Mouse (Mus musculus) forebrain, embryonic 10.5 days (tissue): ENCODE measurements around the gene Lce3e. TPM values are rescaled to one million over a fixed set of nuclear protein-coding genes. Genes with fewer than 3 reads are reported as not detected.
A peak's percentile ranks its signal among the peaks of the same experiment; 100 is the strongest.

Experiments
- DNase-seq: peaks from one replicate; pipeline ENCODE4 v3.0.0-alpha.2; 2017; ENCODE audit warnings: low spot score; ENCODE audit errors: extremely low spot score
- H3K27ac ChIP-seq: fragments of 300-500 bp; sonication (generic); 2 replicates; pipeline ENCODE4 v1.5.1; 2016; ENCODE audit warnings: mild to moderate bottlenecking
- H3K27me3 ChIP-seq: fragments of 300-500 bp; sonication (generic); 2 replicates; pipeline ENCODE4 v1.6.1; 2016; ENCODE audit warnings: mild to moderate bottlenecking; ENCODE audit not compliant: poor library complexity, severe bottlenecking
- H3K36me3 ChIP-seq: fragments of 300-500 bp; sonication (generic); replicated peaks from 2 replicates; pipeline ENCODE4 v1.6.1; 2016; ENCODE audit warnings: mild to moderate bottlenecking, moderate library complexity
- H3K4me1 ChIP-seq: fragments of 300-500 bp; sonication (generic); 2 replicates; pipeline ENCODE4 v1.6.1; 2016
- H3K4me3 ChIP-seq: fragments of 300-500 bp; sonication (generic); 2 replicates; pipeline ENCODE4 v1.5.1; 2016; ENCODE audit warnings: mild to moderate bottlenecking, moderate library complexity
- H3K9me3 ChIP-seq: fragments of 300-500 bp; sonication (generic); 2 replicates; pipeline ENCODE4 v1.6.1; 2016; ENCODE audit warnings: mild to moderate bottlenecking, moderate library complexity
- WGBS: fragments of 180-500 bp; shearing (Covaris S2); methylation state at CpG from one replicate; pipeline ENCODE4 v1.1.7; 2016; 5-methylcytosine and 5-hydroxymethylcytosine counted together
- polyA plus RNA-seq: library from polyadenylated mRNA; unstranded; fragments of >200 nt; fragmentation: Nextera tagmentation; extraction: Ambion mirVana; gene quantifications from 2 replicates; pipeline ENCODE4 v1.2.1, GENCODE M21; 2016

Gene Lce3e
- polyA plus RNA-seq, result not detected in 2 replicates

- Histone ChIP-seq H3K36me3 (no peaks in the 10 kb centered on the region), H3K27ac (no peak within 1 kb of the TSS)
- 91% methylated on average over 2 of the region's 2 CpGs for WGBS
These were observed at the start of gene Lce3e for GRCm38 (mm10) chr3:92966761-92967160. Lce3e (plus strand) TSS chr3:92967061.

DNA sequence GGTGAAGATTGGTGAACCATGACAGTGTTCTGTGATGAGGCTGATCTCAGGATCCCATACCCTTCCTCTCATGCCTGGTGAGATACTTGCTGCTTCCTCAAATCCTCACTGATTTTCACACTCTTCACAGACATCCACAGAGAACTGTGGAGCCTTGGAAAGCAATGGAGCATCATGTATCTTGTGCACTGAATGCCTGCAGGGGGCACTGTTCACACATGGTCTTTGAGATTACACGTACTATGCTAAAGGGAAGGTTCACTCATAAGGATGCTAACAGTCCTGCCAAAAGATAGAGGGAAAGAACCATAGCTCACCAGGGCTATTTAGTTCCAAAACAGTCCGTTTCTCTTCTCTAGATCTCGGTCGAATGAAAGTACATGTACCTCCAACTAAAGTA, 46.5 kb upstream of the Lce3e start:
- Histone ChIP-seq H3K27ac (no peak overlapping the region), H3K36me3 (no peaks in the 10 kb centered on the region), H3K9me3 (no peaks in the 10 kb centered on the region), H3K27me3 (no peaks in the 10 kb centered on the region), H3K4me3 (no peak overlapping the region), H3K4me1 (peaks cover 8% of the 10 kb centered on the region)
- 60% methylated on average over 4 of the region's 4 CpGs for WGBS
- DNase-seq, result no peak

More at GRCm38 (mm10) chr3:92966761-92967160, at the start of gene Lce3e:
- Histone ChIP-seq H3K4me3 (no peak within 1 kb of the TSS), H3K4me1 (no peaks in the 10 kb centered on the region), H3K27me3 (no peaks in the 10 kb centered on the region), H3K9me3 (no peaks in the 10 kb centered on the region)
- DNase-seq, result no peak

DNA sequence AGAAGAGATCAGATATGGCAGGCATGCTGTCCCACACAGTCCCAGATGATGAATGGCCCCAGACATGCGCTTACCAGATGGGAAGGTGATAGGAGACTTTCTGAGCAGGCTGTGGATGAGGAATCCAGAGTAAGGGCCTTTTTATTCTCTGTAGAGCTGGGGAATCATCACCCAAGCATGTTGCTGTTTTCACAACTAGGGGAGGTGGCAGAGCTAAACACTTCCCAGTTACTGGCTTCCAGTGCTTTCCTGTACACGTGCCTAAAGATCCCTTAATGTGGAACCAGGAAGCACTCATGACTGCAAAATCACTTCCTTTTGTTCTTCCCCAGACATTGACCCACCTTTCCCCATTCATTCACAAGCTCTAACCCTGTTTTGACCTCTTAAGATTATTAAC, 40.7 kb upstream of the Lce3e start, which contains the start of gene Lce3a:
Gene Lce3a, minus strand, starts transcription at position 101 of the 400 bp plus-strand sequence.
- Histone ChIP-seq H3K27me3 (no peaks in the 10 kb centered on the region), H3K36me3 (no peaks in the 10 kb centered on the region), H3K4me3 (no peak within 1 kb of the TSS), H3K4me1 (no peaks in the 10 kb centered on the region), H3K27ac (no peak within 1 kb of the TSS), H3K9me3 (no peaks in the 10 kb centered on the region)
- no peak for DNase-seq
- WGBS, result 79% methylated on average over 2 of the region's 2 CpGs

DNA sequence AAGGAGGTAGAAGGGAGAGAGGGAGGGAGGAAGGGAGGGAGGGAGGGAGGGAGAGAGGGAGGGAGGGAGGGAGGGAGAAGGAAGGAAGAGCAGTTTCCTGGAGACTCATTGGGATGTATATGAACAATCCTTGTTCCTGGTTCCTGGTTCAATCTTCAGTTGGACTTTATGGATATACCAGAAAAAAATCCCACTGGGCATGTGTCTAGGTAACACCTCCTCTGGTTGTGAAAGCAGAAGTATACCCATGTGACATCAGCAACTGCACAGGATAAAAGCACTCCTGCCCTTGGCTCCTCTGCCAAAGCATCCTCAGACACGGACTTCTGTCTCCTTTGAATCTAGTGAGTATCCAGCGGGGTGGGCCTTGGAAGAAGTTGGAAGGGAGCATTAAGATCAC, 34.2 kb upstream of the Lce3e start, which contains the start of gene Lce3b:
Gene Lce3b, plus strand, starts transcription at position 301 of the 400 bp plus-strand sequence.
- Histone ChIP-seq H3K27ac (no peak within 1 kb of the TSS), H3K27me3 (no peaks in the 10 kb centered on the region), H3K9me3 (no peaks in the 10 kb centered on the region), H3K4me3 (no peak within 1 kb of the TSS), H3K4me1 (no peaks in the 10 kb centered on the region), H3K36me3 (no peaks in the 10 kb centered on the region)
- DNase-seq, result no peak
- WGBS, result 75% methylated on average over 2 of the region's 2 CpGs

- Histone ChIP-seq H3K4me3 (no peak within 1 kb of the TSS), H3K27me3 (no peaks in the 10 kb centered on the region), H3K9me3 (no peaks in the 10 kb centered on the region), H3K36me3 (no peaks in the 10 kb centered on the region), H3K27ac (no peak within 1 kb of the TSS), H3K4me1 (no peaks in the 10 kb centered on the region)
- 88% methylated on average over 1 of the region's 1 CpGs for WGBS
- DNase-seq, result no peak
These were observed 22.7 kb upstream of the Lce3e start, which contains the start of gene Lce3c for GRCm38 (mm10) chr3:92944186-92944585. Lce3c (plus strand) TSS chr3:92944486.

DNA sequence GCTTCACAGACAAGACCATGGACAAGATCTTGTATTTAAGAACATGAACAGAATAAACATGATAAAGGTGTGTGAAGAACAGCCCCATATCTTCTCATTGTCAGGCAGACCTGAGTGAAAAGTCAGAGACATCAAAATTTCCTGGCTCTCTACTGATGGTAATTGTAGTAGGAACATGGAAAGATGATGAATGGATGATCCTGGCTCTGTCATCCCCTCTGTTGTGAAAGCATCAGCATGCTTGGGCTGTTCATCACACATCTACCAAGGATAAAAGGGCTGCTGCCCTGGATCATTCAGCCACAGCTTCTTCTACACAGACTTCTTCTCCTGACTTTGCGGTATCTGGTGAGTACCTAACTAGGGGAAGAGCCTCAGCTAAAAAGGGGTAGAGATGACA, 9.8 kb upstream of the Lce3e start, which contains the start of gene Lce3d:
Gene Lce3d, plus strand, starts transcription at position 301 of the 400 bp plus-strand sequence.
- Histone ChIP-seq H3K4me1 (no peaks in the 10 kb centered on the region), H3K4me3 (no peak within 1 kb of the TSS), H3K9me3 (no peaks in the 10 kb centered on the region), H3K27ac (no peak within 1 kb of the TSS), H3K27me3 (no peaks in the 10 kb centered on the region), H3K36me3 (no peaks in the 10 kb centered on the region)
- WGBS, result 93% methylated on average over 1 of the region's 1 CpGs
- no peak for DNase-seq

GRCm38 (mm10) chr3:92978484-92978883, 11.6 kb downstream of the Lce3e start:
- 78% methylated on average over 2 of the region's 2 CpGs for WGBS

GRCm38 (mm10) chr3:92991926-92992325, 25.1 kb downstream of the Lce3e start, which contains the start of gene Lce3f:
Lce3f (plus strand) TSS chr3:92992226.
- Histone ChIP-seq H3K27ac (no peak within 1 kb of the TSS), H3K27me3 (no peaks in the 10 kb centered on the region)

More at GRCm38 (mm10) chr3:92978484-92978883, 11.6 kb downstream of the Lce3e start:
- Histone ChIP-seq H3K4me1 (no peaks in the 10 kb centered on the region), H3K27ac (no peak overlapping the region), H3K9me3 (no peaks in the 10 kb centered on the region), H3K27me3 (no peaks in the 10 kb centered on the region), H3K36me3 (no peaks in the 10 kb centered on the region), H3K4me3 (no peak overlapping the region)
- no peak for DNase-seq

GRCm38 (mm10) chr3:92998691-92999090, 31.8 kb downstream of the Lce3e start:
- no peaks in the 10 kb centered on the region for H3K4me1 ChIP-seq
- H3K27me3 ChIP-seq, result no peaks in the 10 kb centered on the region
- peak; percentile 71 for DNase-seq
- WGBS, result 7% methylated on average over 7 of the region's 7 CpGs
- no peak overlapping the region for H3K27ac ChIP-seq
- no peaks in the 10 kb centered on the region for H3K36me3 ChIP-seq
- no peak overlapping the region for H3K4me3 ChIP-seq
- H3K9me3 ChIP-seq, result no peaks in the 10 kb centered on the region

More at GRCm38 (mm10) chr3:92991926-92992325, 25.1 kb downstream of the Lce3e start, which contains the start of gene Lce3f:
- DNase-seq, result no peak
- Histone ChIP-seq H3K9me3 (no peaks in the 10 kb centered on the region), H3K4me3 (no peak within 1 kb of the TSS), H3K4me1 (no peaks in the 10 kb centered on the region), H3K36me3 (no peaks in the 10 kb centered on the region)

GRCm38 (mm10) chr3:93000621-93001020, 33.8 kb downstream of the Lce3e start:
- 86% methylated on average over 3 of the region's 3 CpGs for WGBS
- Histone ChIP-seq H3K9me3 (no peaks in the 10 kb centered on the region), H3K27me3 (no peaks in the 10 kb centered on the region), H3K27ac (no peak overlapping the region), H3K4me1 (no peaks in the 10 kb centered on the region), H3K4me3 (no peak overlapping the region), H3K36me3 (no peaks in the 10 kb centered on the region)
- no peak for DNase-seq

DNA sequence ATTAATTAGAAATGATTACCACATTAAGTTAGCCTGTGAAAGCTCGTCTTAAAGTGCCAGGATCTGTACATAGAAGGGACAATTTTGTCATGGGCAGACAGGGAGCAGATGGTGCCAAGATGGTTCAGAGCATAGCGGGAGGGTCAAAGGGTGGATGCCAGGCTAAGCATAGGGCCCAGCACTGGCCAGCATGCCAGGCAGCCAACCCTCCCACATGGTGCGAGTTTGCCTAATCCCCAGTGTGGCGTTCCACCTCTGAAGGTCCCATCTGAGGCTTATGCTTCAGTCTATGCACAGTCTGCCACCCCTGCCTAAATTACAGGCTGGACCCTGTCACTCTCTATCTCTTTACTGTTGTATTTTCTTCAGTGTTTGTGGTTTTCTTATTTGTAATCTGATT, 36.0 kb downstream of the Lce3e start:
- no peaks in the 10 kb centered on the region for H3K9me3 ChIP-seq
- no peak overlapping the region for H3K4me3 ChIP-seq
- 76% methylated on average over 4 of the region's 4 CpGs for WGBS
- no peaks in the 10 kb centered on the region for H3K36me3 ChIP-seq
- DNase-seq, result no peak
- H3K4me1 ChIP-seq, result no peaks in the 10 kb centered on the region
- no peak overlapping the region for H3K27ac ChIP-seq
- H3K27me3 ChIP-seq, result no peaks in the 10 kb centered on the region

DNA sequence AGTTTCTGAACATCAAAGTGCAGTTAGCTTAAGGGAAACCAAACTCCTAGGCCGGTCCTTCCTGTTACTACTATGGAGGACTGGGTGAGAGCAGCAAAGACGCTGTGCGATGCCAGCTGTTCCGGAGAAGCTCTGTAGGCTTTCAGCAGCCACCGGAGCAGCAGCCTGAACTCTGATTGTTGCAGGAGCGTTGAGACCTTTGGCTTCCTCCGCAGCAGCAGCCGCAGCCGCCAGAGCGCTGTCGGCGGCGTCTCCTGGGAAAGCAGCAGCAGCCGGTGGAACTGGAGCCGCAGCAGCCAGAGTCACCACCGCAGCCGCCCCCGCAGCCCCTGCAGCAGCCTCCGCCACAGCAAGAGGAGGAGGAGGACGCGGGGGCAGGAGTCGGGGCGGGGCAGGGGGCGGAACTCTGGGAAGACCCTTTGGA, 47.5 kb downstream of the Lce3e start:
- H3K4me1 ChIP-seq, result peaks cover 19% of the 10 kb centered on the region
- under 1% methylated on average over 22 of the region's 24 CpGs for WGBS
- no peaks in the 10 kb centered on the region for H3K36me3 ChIP-seq
- peak; percentile 79 for DNase-seq
- no peaks in the 10 kb centered on the region; the same call in 1 of the 2 replicates for H3K9me3 ChIP-seq
- peak overlapping the region; percentile 84 for H3K27ac ChIP-seq
- H3K27me3 ChIP-seq, result peaks cover 13% of the 10 kb centered on the region; the same call in 1 of the 2 replicates
- peak overlapping the region; percentile 56 for H3K4me3 ChIP-seq

DNA sequence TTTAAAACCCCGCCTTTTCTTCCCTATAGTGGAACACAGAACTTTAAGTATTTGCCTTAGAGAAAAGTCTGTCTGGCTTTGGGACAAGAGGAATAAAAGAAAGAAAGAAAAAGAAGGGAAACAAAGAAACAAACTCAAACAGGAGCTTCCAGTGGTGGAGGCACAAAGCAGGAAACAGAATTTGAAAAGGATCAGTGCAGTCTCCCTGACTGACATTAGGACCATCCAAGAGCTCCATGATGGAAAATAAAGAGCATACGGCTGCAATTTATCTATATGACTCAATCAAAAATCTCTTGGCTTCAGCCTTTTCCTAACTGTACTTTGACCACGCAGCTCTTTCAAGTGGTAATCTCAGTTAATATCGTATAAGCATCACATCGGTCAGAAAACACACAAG, 48.0 kb downstream of the Lce3e start:
- Histone ChIP-seq H3K9me3 (no peaks in the 10 kb centered on the region; the same call in 1 of the 2 replicates), H3K27ac (peak overlapping the region; percentile 84), H3K27me3 (peaks cover 13% of the 10 kb centered on the region; the same call in 1 of the 2 replicates), H3K4me3 (peak overlapping the region; percentile 56), H3K4me1 (peaks cover 19% of the 10 kb centered on the region), H3K36me3 (no peaks in the 10 kb centered on the region)
- WGBS, result 37% methylated on average over 5 of the region's 5 CpGs
- DNase-seq, result no peak
